Mouse (Mus musculus) ES-E14 (cell line): ENCODE results near the gene C77080. TPM values are rescaled to one million over a fixed set of nuclear protein-coding genes. Genes with fewer than 3 reads are reported as not detected.

Experiments
- DNase-seq: peaks from one replicate; pipeline ENCODE4 v3.0.0-alpha.2; 2013; ENCODE audit warnings: low read depth, low spot score
- H3K27ac ChIP-seq: 2 replicates; pipeline ENCODE4 v1.5.1; 2012; ENCODE audit warnings: low read depth, mild to moderate bottlenecking, low read length, moderate library complexity, mixed read lengths; ENCODE audit not compliant: poor library complexity, insufficient read depth, severe bottlenecking
- H3K36me3 ChIP-seq: 2 replicates; pipeline ENCODE4 v1.6.1; 2012; ENCODE audit warnings: mild to moderate bottlenecking, low read length, moderate library complexity, mixed read lengths; ENCODE audit not compliant: control insufficient read depth, poor library complexity, insufficient read depth, severe bottlenecking
- H3K4me1 ChIP-seq, 2 experiments: fragments of 150-350 bp in 1 of 2; sonication (generic) in 1 of 2; 2 replicates each; pipeline ENCODE4 v1.6.1; 2012; ENCODE audit warnings: low read length in 2 of 2, mild to moderate bottlenecking in 1 of 2, mixed read lengths in 1 of 2; ENCODE audit not compliant: control insufficient read depth in 2 of 2, insufficient read depth in 2 of 2, poor library complexity in 1 of 2
- H3K4me3 ChIP-seq, 2 experiments: fragments of 150-350 bp in 1 of 2; sonication (generic) in 1 of 2; 2 replicates each; pipeline ENCODE4 v1.5.1; 2012; ENCODE audit warnings: low read length in 2 of 2, low read depth in 1 of 2, mild to moderate bottlenecking in 1 of 2, mixed read lengths in 1 of 2; ENCODE audit not compliant: insufficient read depth in 1 of 2, poor library complexity in 1 of 2, severe bottlenecking in 1 of 2
- H3K9ac ChIP-seq: 2 replicates; pipeline ENCODE4 v1.6.1; 2012; ENCODE audit warnings: low read depth, mild to moderate bottlenecking, low read length, mixed read lengths; ENCODE audit not compliant: poor library complexity, insufficient read depth, severe bottlenecking
- H3K9me3 ChIP-seq: fragments of 150-350 bp; sonication (generic); 2 replicates; pipeline ENCODE4 v1.6.1; 2012; ENCODE audit warnings: low read depth, mild to moderate bottlenecking, low read length; ENCODE audit not compliant: control insufficient read depth, insufficient read depth
- CHD2 ChIP-seq: IDR thresholded peaks from 2 replicates; pipeline ENCODE4 v1.6.1; 2014; ENCODE audit warnings: mild to moderate bottlenecking, low read depth, low read length, inconsistent platforms
- HCFC1 ChIP-seq: IDR thresholded peaks from 2 replicates; pipeline ENCODE4 v1.6.1; 2012; ENCODE audit warnings: low read length, inconsistent platforms, borderline replicate concordance; ENCODE audit not compliant: insufficient read depth
- MAFK ChIP-seq: IDR thresholded peaks from 2 replicates; pipeline ENCODE4 v1.6.1; 2014; ENCODE audit warnings: mild to moderate bottlenecking, low read depth, low read length, inconsistent platforms; ENCODE audit not compliant: insufficient read depth
- ZC3H11A ChIP-seq: IDR thresholded peaks from 2 replicates; pipeline ENCODE4 v1.6.1; 2012; ENCODE audit warnings: low read depth, mild to moderate bottlenecking, inconsistent platforms, low read length, borderline replicate concordance
- ZNF384 ChIP-seq: IDR thresholded peaks from 2 replicates; pipeline ENCODE4 v1.6.1; 2012; ENCODE audit warnings: low read depth, low read length, inconsistent platforms
- in situ Hi-C, 2 experiments: fragments of 600-800 bp; cut with MboI; formaldehyde crosslinking; loops; one replicate each; pipeline ENCODE4 v1.15.1; 2025; ENCODE audit warnings: low sequenced_read_pairs in 2 of 2, inconsistent platforms in 1 of 2; ENCODE audit not compliant: unreplicated experiment in 2 of 2
- total RNA-seq: library from RNA; depleted of rRNA; stranded (reverse); fragments of 300-350 nt; gene quantifications from 2 replicates; pipeline ENCODE4 v1.2.3, GENCODE M21; 2012

Gene C77080
- total RNA-seq, 1 experiment = 14.4 TPM

GRCm38 (mm10) chr4:129282786-129283185 is 21.6 kb upstream of the C77080 start:
- Histone ChIP-seq H3K4me3 (no peak overlapping the region), H3K36me3 (no peaks in the 10 kb centered on the region), H3K9ac (no peak overlapping the region), H3K4me1 (peaks cover 0 to 8% of the 10 kb centered on the region in 2 experiments; a peak in 2 of 4 replicates), H3K9me3 (no peaks in the 10 kb centered on the region), H3K27ac (no peak overlapping the region)
- DNase-seq = no peak
- TF ChIP-seq CHD2 (no peak), ZC3H11A (no peak), ZNF384 (no peak), HCFC1 (no peak), MAFK (no peak)
- in situ Hi-C loops = no loop called here

GRCm38 (mm10) chr4:129276453-129276865 is 15.3 kb upstream of the C77080 start:
- DNase-seq = peak; percentile 96
- Histone ChIP-seq H3K4me1 (peaks cover 0 to 10% of the 10 kb centered on the region in 2 experiments; a peak in 1 of 4 replicates), H3K36me3 (no peaks in the 10 kb centered on the region), H3K9me3 (no peaks in the 10 kb centered on the region), H3K27ac (no peak overlapping the region), H3K4me3 (no peak overlapping the region), H3K9ac (no peak overlapping the region)
- TF ChIP-seq MAFK = 0 out of 2 replicates have a peak, but pooled peaks have one; percentile 59
- no peak for TF ChIP-seq HCFC1
- TF ChIP-seq ZC3H11A = peak; percentile 93; the same call in 1 of the 2 replicates
- peak; percentile 47; the same call in 1 of the 2 replicates for TF ChIP-seq ZNF384
- in situ Hi-C loops = loop anchor here in 1 of 2 experiments (5.0 kb wide), 1 partner anchor 54 kb away; no protein-coding TSS in a partner anchor

GRCm38 (mm10) chr4:129272756-129273046 is 11.5 kb upstream of the C77080 start:
- Histone ChIP-seq H3K9ac (peak overlapping the region; percentile 6; the same call in 1 of the 2 replicates), H3K4me1 (peaks cover 0 to 13% of the 10 kb centered on the region in 2 experiments; a peak in 1 of 4 replicates), H3K4me3 (peak overlapping the region; percentile 6 to 69; a peak in 3 of 4 replicates), H3K36me3 (no peaks in the 10 kb centered on the region), H3K27ac (no peak overlapping the region), H3K9me3 (no peaks in the 10 kb centered on the region)
- in situ Hi-C loops = no loop called here
- TF ChIP-seq ZC3H11A (no peak), HCFC1 (no peak), CHD2 (no peak), MAFK (no peak), ZNF384 (no peak)
- no peak for DNase-seq

GRCm38 (mm10) chr4:129271991-129272755 is 11.0 kb upstream of the C77080 start:
- Histone ChIP-seq H3K27ac (peak overlapping the region; percentile 48; the same call in 1 of the 2 replicates), H3K4me1 (peaks cover 0 to 13% of the 10 kb centered on the region in 2 experiments; a peak in 1 of 4 replicates), H3K9me3 (no peaks in the 10 kb centered on the region), H3K36me3 (no peaks in the 10 kb centered on the region), H3K4me3 (peak overlapping the region; percentile 51 to 69; a peak in 3 of 4 replicates), H3K9ac (peak overlapping the region; percentile 33; the same call in 1 of the 2 replicates)
- DNase-seq = no peak
- TF ChIP-seq ZC3H11A = no peak
- peak; percentile 57; the same call in 1 of the 2 replicates for TF ChIP-seq MAFK
- TF ChIP-seq HCFC1 = no peak
- TF ChIP-seq CHD2 = no peak
- TF ChIP-seq ZNF384 = peak; percentile 33; the same call in 1 of the 2 replicates
- in situ Hi-C loops = no loop called here
